Mouse (Mus musculus): ENCODE results near the gene Olfml2a.

GRCm38 (mm10) chr2:38999910-39000586 is 68.3 kb downstream of the Olfml2a start:
- TF ChIP-seq CTCF (conservative IDR thresholded peaks at IDR 0.05; ENCODE audit: low read length), result no peak
- no peak for TF ChIP-seq NANOG (IDR thresholded peaks at IDR 0.05; ENCODE audit: borderline replicate concordance, low read length)
